Mouse (Mus musculus): ENCODE measurements around the gene Nbea.

GRCm38 (mm10) chr3:56108101-56108500, 75.4 kb downstream of the Nbea start:
- TF ChIP-seq GATA1 (IDR thresholded peaks at IDR 0.05; ENCODE audit: borderline replicate concordance, low read length) (no peak), TAL1 (conservative IDR thresholded peaks at IDR 0.05; ENCODE audit: low read depth, low read length) (no peak), CTCF (IDR thresholded peaks at IDR 0.05; ENCODE audit: low read depth, low read length) (no peak), POLR2AphosphoS5 (IDR thresholded peaks at IDR 0.05; ENCODE audit: insufficient replicate concordance, low read depth, low read length) (no peak)
